Mouse (Mus musculus) embryonic fibroblast, embryonic 13.5 days (primary cell): ENCODE results near the gene Zswim3.

Source experiments
- CTCF ChIP-seq: IDR thresholded peaks from 2 replicates; pipeline ENCODE4 v1.5.1; 2011; ENCODE audit warnings: mild to moderate bottlenecking, control low read depth, low read length, moderate library complexity, borderline replicate concordance; ENCODE audit not compliant: insufficient read depth
- POLR2A ChIP-seq: IDR thresholded peaks from 2 replicates; pipeline ENCODE4 v1.6.1; 2011; ENCODE audit warnings: low read depth, mild to moderate bottlenecking, control low read depth, low read length, moderate library complexity

GRCm38 (mm10) chr2:164817703-164818102, 12.8 kb downstream of the Zswim3 start:
- no peak for TF ChIP-seq CTCF
- no peak for TF ChIP-seq POLR2A
